Mouse (Mus musculus) T-helper 1 cell (primary cell): Measurements from ENCODE around the gene Med25.

Experiments
- in situ Hi-C: fragments of 300-600 bp; cut with MboI, MseI; formaldehyde crosslinking; loops from one replicate; pipeline ENCODE4 v1.15.1; 2025; ENCODE audit warnings: high pct_unique_total_duplicates

Med25 gene

GRCm38 (mm10) chr7:44892276-44892921, at the start of gene Med25:
TSS of gene Med25 (minus strand) at chr7:44892712.
- in situ Hi-C loops, result loop anchor here (10.0 kb wide), 1 partner anchor 812 kb away; the partner anchor contains the start of gene Dbp

GRCm38 (mm10) chr7:44938680-44939079, 46.2 kb upstream of the Med25 start:
- in situ Hi-C loops, result no loop called here

- in situ Hi-C loops, result no loop called here
Measured at GRCm38 (mm10) chr7:44929204-44930151, 37.0 kb upstream of the Med25 start, which contains the start of gene Ap2a1. TSS of gene Ap2a1 (minus strand) at chr7:44929496.

GRCm38 (mm10) chr7:44928570-44928969, 36.1 kb upstream of the Med25 start:
- in situ Hi-C loops, result no loop called here

- in situ Hi-C loops, result no loop called here
Measured at GRCm38 (mm10) chr7:44925468-44925867, 33.0 kb upstream of the Med25 start.

- in situ Hi-C loops, result no loop called here
Measured at GRCm38 (mm10) chr7:44922530-44922929, 30.0 kb upstream of the Med25 start.

- in situ Hi-C loops, result loop anchor here (5.0 kb wide), 1 partner anchor 43 kb away; no protein-coding TSS in a partner anchor
Measured at GRCm38 (mm10) chr7:44919127-44919526, 26.6 kb upstream of the Med25 start.

GRCm38 (mm10) chr7:44918219-44918618, 25.7 kb upstream of the Med25 start:
- in situ Hi-C loops, result loop anchor here (5.0 kb wide), 1 partner anchor 44 kb away; no protein-coding TSS in a partner anchor

- in situ Hi-C loops, result loop anchor here (5.0 kb wide), 1 partner anchor 45 kb away; no protein-coding TSS in a partner anchor
Measured at GRCm38 (mm10) chr7:44916881-44917280, 24.4 kb upstream of the Med25 start.

GRCm38 (mm10) chr7:44916191-44916590, 23.7 kb upstream of the Med25 start:
- in situ Hi-C loops, result loop anchor here (5.0 kb wide), 1 partner anchor 46 kb away; no protein-coding TSS in a partner anchor

GRCm38 (mm10) chr7:44915314-44915713, 22.8 kb upstream of the Med25 start:
- in situ Hi-C loops, result loop anchor here (5.0 kb wide), 1 partner anchor 47 kb away; no protein-coding TSS in a partner anchor

GRCm38 (mm10) chr7:44914396-44914795, 21.9 kb upstream of the Med25 start:
- in situ Hi-C loops, result no loop called here

- in situ Hi-C loops, result no loop called here
Measured at GRCm38 (mm10) chr7:44908706-44909476, 16.4 kb upstream of the Med25 start.

GRCm38 (mm10) chr7:44905430-44905829, 12.9 kb upstream of the Med25 start:
- in situ Hi-C loops, result no loop called here

- in situ Hi-C loops, result no loop called here
Measured at GRCm38 (mm10) chr7:44901230-44901722, 8.8 kb upstream of the Med25 start.

GRCm38 (mm10) chr7:44900632-44901031, 8.1 kb upstream of the Med25 start:
- in situ Hi-C loops, result no loop called here

- in situ Hi-C loops, result loop anchor here (10.0 kb wide), 1 partner anchor 806 kb away; the partner anchor contains the start of gene Dbp
Measured at GRCm38 (mm10) chr7:44898607-44899006, 6.1 kb upstream of the Med25 start.

GRCm38 (mm10) chr7:44896499-44896898, 4.0 kb upstream of the Med25 start:
- in situ Hi-C loops, result loop anchor here (10.0 kb wide), 1 partner anchor 808 kb away; the partner anchor contains the start of gene Dbp

GRCm38 (mm10) chr7:44895593-44896434, 3.3 kb upstream of the Med25 start, which contains the start of gene Fuz:
TSS of gene Fuz (plus strand) at chr7:44896079.
- in situ Hi-C loops, result loop anchor here (10.0 kb wide), 1 partner anchor 809 kb away; the partner anchor contains the start of gene Dbp

GRCm38 (mm10) chr7:44895206-44895592, 2.7 kb upstream of the Med25 start:
- in situ Hi-C loops, result loop anchor here (10.0 kb wide), 1 partner anchor 810 kb away; the partner anchor contains the start of gene Dbp
